ENCODE assay signal across 8 mouse cellular contexts in the genomic region with DNA sequence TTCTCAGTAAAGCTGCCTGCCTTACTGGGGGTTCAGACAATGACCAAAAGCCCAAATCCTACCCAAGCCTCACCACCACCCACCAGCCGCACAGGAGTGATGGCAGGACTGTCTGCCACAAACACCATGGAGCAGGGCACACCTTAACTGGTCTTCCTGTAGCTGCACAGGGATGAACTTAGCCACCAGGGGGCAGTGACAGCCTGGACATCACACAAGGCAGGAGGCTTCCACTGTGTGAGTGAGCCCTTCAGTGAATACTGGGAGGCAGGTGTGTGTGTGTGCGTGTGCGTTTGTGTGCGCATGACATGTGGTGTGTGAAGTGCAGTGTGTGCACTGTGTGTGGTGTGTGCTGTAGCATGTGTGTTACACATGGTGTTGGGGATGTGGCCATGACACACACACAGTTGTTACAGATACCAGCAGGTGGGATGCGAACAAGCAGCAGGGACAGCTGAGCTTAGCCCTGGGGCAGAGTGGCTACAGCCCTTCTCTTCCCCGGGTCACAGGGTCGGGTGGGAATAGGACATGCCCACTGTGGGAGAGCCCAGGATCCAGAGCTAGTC. TPM values are rescaled to one million over a fixed set of nuclear protein-coding genes. Genes with fewer than 3 reads are reported as not detected.
A peak's percentile ranks its signal among the peaks of the same experiment; 100 is the strongest.
DNase-seq lines count a peak whose midpoint lies in the region; ATAC-seq lines count a peak whose summit lies in the region.

No protein-coding gene starts in this region.

- peak; percentile 80 for DNase-seq in CD4-positive helper T cell, adult 2 months (ENCODE audit: low read depth, low spot score)
- peak; percentile 62 for DNase-seq in c-Kit-positive CD71-positive TER-119-negative erythroid progenitor cells, embryonic 14.5 days (ENCODE audit: low read depth)
- peak; percentile 85 to 91 for DNase-seq in heart, postnatal 10 days
- DNase-seq in kidney, postnatal 4 days = peak; percentile 85 to 89
- peak; percentile 59 for DNase-seq in telencephalon, adult 2 months (ENCODE audit: low read depth, low spot score)

- H3K27ac ChIP-seq in forebrain, embryonic 13.5 days = peak overlapping the region; percentile 84; the same call in 1 of the 2 replicates
- no peak overlapping the region for H3K27ac ChIP-seq in liver, embryonic 16.5 days (ENCODE audit: low read length)
- no peak overlapping the region for H3K27ac ChIP-seq in neural tube, embryonic 13.5 days (replicated peaks)

- no peak overlapping the region for H3K4me3 ChIP-seq in forebrain, embryonic 13.5 days
- no peak overlapping the region for H3K4me3 ChIP-seq in liver, embryonic 16.5 days (ENCODE audit: low read depth, low read length)
- H3K4me3 ChIP-seq in neural tube, embryonic 13.5 days = no peak overlapping the region

- H3K36me3 ChIP-seq in forebrain, embryonic 13.5 days (ENCODE audit: poor library complexity, severe bottlenecking) = peaks cover 100% of the 10 kb centered on the region
- peaks cover 13% of the 10 kb centered on the region for H3K36me3 ChIP-seq in liver, embryonic 16.5 days (ENCODE audit: control insufficient read depth, insufficient read depth)
- H3K36me3 ChIP-seq in neural tube, embryonic 13.5 days = peaks cover 90% of the 10 kb centered on the region

- intact Hi-C loops in heart, postnatal 10 days (cut with DNase I) = loop anchor here (1.0 to 5.0 kb wide), 3 partner anchors 40 to 89 kb away; a partner anchor contains a TSS

- peak; percentile 62 for ATAC-seq in forebrain, embryonic 13.5 days
- ATAC-seq in liver, embryonic 16.5 days (ENCODE audit: low read depth) = peak; percentile 74
- ATAC-seq in neural tube, embryonic 13.5 days (ENCODE audit: low read depth) = peak; percentile 72

- WGBS in forebrain, embryonic 13.5 days = 75% methylated on average over 7 of the region's 7 CpGs
- 71% methylated on average over 7 of the region's 7 CpGs for WGBS in liver, embryonic 16.5 days (ENCODE audit: insufficient replicate concordance)
- WGBS in neural tube, embryonic 13.5 days = 79% methylated on average over 7 of the region's 7 CpGs

- H3K4me2 ChIP-seq in forebrain, embryonic 13.5 days = no peak overlapping the region
- no peak overlapping the region for H3K4me2 ChIP-seq in liver, embryonic 16.5 days (ENCODE audit: low read depth, low read length)
- H3K4me2 ChIP-seq in neural tube, embryonic 13.5 days = no peak overlapping the region

- 0 out of 2 replicates have a peak overlapping the region, but pooled peaks have one; percentile 51 for H3K9ac ChIP-seq in forebrain, embryonic 13.5 days
- H3K9ac ChIP-seq in liver, embryonic 16.5 days (ENCODE audit: low read depth, low read length) = no peak overlapping the region
- H3K9ac ChIP-seq in neural tube, embryonic 13.5 days = peak overlapping the region; percentile 31; the same call in 1 of the 2 replicates

- H3K9me3 ChIP-seq in forebrain, embryonic 13.5 days (replicated peaks) = no peaks in the 10 kb centered on the region
- no peaks in the 10 kb centered on the region for H3K9me3 ChIP-seq in liver, embryonic 16.5 days (replicated peaks; ENCODE audit: control insufficient read depth, low read length)
- no peaks in the 10 kb centered on the region for H3K9me3 ChIP-seq in neural tube, embryonic 13.5 days

- peaks cover 26% of the 10 kb centered on the region for H3K4me1 ChIP-seq in forebrain, embryonic 13.5 days
- no peaks in the 10 kb centered on the region for H3K4me1 ChIP-seq in liver, embryonic 16.5 days (ENCODE audit: control insufficient read depth, low read depth, low read length)
- H3K4me1 ChIP-seq in neural tube, embryonic 13.5 days (replicated peaks) = peaks cover 33% of the 10 kb centered on the region

- no peaks in the 10 kb centered on the region for H3K27me3 ChIP-seq in forebrain, embryonic 13.5 days
- no peaks in the 10 kb centered on the region for H3K27me3 ChIP-seq in liver, embryonic 16.5 days (ENCODE audit: control insufficient read depth, insufficient read depth, low read depth, low read length)
- no peaks in the 10 kb centered on the region for H3K27me3 ChIP-seq in neural tube, embryonic 13.5 days

RNA-seq across cellular contexts. Expression of a gene that starts 22.4 kb away (rescaled TPM):
- polyA plus RNA-seq in forebrain, embryonic 13.5 days (2015; fragmentation: Nextera tagmentation; extraction: Ambion mirVana) = 0.33 and 0.45 TPM in 2 replicates
- under 1 TPM; 0.10 to 0.12 TPM for total RNA-seq in heart, postnatal 10 days (2021)
- polyA plus RNA-seq in liver, embryonic 16.5 days (2015; fragmentation: Nextera tagmentation; extraction: Ambion mirVana) = 0.02 and 0.05 TPM in 2 replicates
- polyA plus RNA-seq in neural tube, embryonic 13.5 days (2015; fragmentation: Nextera tagmentation; extraction: Ambion mirVana) = 0.54 and 0.60 TPM in 2 replicates

RNA-seq across cellular contexts. Expression of a gene that starts 23.5 kb away (rescaled TPM):
- not detected in 2 replicates for polyA plus RNA-seq in forebrain, embryonic 13.5 days (2015; fragmentation: Nextera tagmentation; extraction: Ambion mirVana)
- total RNA-seq in heart, postnatal 10 days (2021) = not detected
- not detected in 2 replicates for polyA plus RNA-seq in liver, embryonic 16.5 days (2015; fragmentation: Nextera tagmentation; extraction: Ambion mirVana)
- not detected in 2 replicates for polyA plus RNA-seq in neural tube, embryonic 13.5 days (2015; fragmentation: Nextera tagmentation; extraction: Ambion mirVana)

RNA-seq across cellular contexts. Expression of a gene that starts 37.5 kb away (rescaled TPM):
- polyA plus RNA-seq in forebrain, embryonic 13.5 days (2015; fragmentation: Nextera tagmentation; extraction: Ambion mirVana) = 69.5 and 70.1 TPM in 2 replicates
- 10 to 100 TPM; 28.3 to 30.8 TPM for total RNA-seq in heart, postnatal 10 days (2021)
- polyA plus RNA-seq in liver, embryonic 16.5 days (2015; fragmentation: Nextera tagmentation; extraction: Ambion mirVana) = 6.2 and 7.6 TPM in 2 replicates
- polyA plus RNA-seq in neural tube, embryonic 13.5 days (2015; fragmentation: Nextera tagmentation; extraction: Ambion mirVana) = 66.8 and 68.0 TPM in 2 replicates
